Mouse (Mus musculus): ENCODE data around the gene Rarres2.

DNA sequence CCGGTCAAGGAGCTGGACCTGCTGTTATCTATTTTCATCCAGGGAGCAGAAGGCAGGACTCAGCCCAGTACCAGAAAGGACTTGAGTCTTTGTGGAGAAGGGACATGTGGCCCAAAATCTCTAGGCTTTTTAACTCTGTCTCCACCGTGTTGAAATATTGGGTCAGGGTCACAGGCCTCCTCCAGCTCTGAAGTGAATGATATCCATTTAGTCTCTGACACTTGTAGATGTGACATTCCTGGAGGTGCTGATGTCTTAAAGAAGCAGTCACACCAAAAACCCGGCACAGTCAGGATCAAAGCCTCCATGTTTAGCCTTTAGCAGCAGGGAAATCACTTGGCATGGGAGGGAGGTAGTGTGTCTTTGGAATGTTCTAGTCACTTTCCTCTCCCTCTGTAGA, 31.9 kb downstream of the Rarres2 start:
- TF ChIP-seq CTCF (IDR thresholded peaks at IDR 0.05; ENCODE audit: extremely low read depth, insufficient read depth, insufficient read length, insufficient replicate concordance) (no peak), POLR2A (IDR thresholded peaks at IDR 0.05; ENCODE audit: low read depth, low read length) (no peak)
